Mouse (Mus musculus) adrenal gland, adult 18-20 months (tissue): ENCODE results near the gene Supt3. TPM values are rescaled to one million over a fixed set of nuclear protein-coding genes. Genes with fewer than 3 reads are reported as not detected.

Experiments used
- DNase-seq, 2 experiments: peaks; one replicate each; pipeline ENCODE4 v3.0.0; 2021 to 2022; ENCODE audit warnings: low spot score in 2 of 2
- total RNA-seq, 2 experiments: library from RNA; stranded (reverse); gene quantifications; 1 replicate in 1 of 2; 2 replicates in 1 of 2; pipeline ENCODE4 v1.2.3; 2021

Supt3 gene
- total RNA-seq, 2 experiments from 2014 or later: 19.2 to 30.1 TPM

GRCm38 (mm10) chr17:44778141-44778540 lies 1.2 kb downstream of the Supt3 start:
- DNase-seq: no peak

GRCm38 (mm10) chr17:44780353-44780752 lies 3.4 kb downstream of the Supt3 start:
- no peak for DNase-seq

GRCm38 (mm10) chr17:44782366-44782765 lies 5.4 kb downstream of the Supt3 start:
- DNase-seq: no peak

- DNase-seq: no peak
Observed at GRCm38 (mm10) chr17:44783143-44783542, 6.2 kb downstream of the Supt3 start.

- no peak for DNase-seq
Observed at GRCm38 (mm10) chr17:44788982-44789747, 12.2 kb downstream of the Supt3 start.

- DNase-seq: no peak
Observed at GRCm38 (mm10) chr17:44792218-44792917, 15.4 kb downstream of the Supt3 start.

- DNase-seq: no peak
Observed at GRCm38 (mm10) chr17:44797331-44797730, 20.4 kb downstream of the Supt3 start.

DNA sequence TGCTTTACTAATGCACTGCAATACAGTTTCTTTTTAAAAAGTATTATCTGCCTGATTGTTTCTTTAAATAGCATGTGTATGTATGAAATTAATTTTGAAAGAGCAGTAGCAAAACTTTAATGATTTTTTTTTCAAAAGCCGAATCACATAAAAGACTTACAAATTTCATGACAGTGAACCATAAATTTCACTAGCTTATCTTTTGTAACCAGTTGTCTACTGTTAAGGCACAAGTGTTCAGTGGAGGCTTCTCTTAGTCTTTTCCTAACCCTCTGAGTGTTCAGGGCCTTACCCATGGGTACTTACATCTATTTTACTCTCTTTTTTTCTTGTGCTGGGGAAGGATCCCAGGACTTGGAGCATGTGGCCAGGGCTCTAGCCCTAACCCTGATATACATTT lies 30.1 kb downstream of the Supt3 start:
- no peak for DNase-seq

DNA sequence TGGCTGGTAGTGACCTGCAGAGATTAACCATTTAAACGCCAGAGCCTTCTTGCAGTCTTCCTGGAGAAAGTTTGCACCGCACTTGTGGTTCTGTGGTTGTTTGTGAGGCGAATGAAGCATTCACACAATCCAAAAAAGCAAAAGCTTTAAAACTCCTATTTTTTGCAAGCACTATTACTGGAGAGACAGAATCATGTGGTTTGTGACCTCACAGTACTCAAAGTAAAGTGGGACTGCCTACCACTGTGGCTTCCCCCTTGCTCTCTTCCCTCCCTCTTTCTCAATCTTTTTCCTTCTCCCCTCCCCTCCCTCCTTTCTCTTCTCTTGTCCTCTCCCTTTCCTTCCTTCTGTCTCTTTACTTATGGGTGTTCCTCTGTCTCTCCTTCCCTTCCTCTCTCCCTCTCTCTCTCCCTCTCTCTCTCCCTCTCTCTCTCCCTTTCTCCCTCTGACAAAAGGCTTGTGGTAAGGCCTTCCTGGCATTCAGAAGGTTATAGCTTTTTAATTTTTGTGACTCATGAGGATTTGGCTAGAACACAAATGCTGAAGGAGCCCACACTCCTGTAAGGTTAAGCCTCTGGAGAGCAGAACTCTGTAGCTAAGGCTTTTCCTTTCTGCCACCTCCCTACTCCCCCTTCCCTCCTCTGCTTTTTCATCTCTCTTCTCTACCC lies 37.7 kb downstream of the Supt3 start, which contains the start of gene Runx2:
TSS of gene Runx2 (minus strand) at position 290 of the 668 bp plus-strand sequence.
- DNase-seq: no peak

- DNase-seq: no peak
Observed at GRCm38 (mm10) chr17:44818825-44819224, 41.9 kb downstream of the Supt3 start.

GRCm38 (mm10) chr17:44819816-44820215 lies 42.9 kb downstream of the Supt3 start:
- no peak for DNase-seq

DNA sequence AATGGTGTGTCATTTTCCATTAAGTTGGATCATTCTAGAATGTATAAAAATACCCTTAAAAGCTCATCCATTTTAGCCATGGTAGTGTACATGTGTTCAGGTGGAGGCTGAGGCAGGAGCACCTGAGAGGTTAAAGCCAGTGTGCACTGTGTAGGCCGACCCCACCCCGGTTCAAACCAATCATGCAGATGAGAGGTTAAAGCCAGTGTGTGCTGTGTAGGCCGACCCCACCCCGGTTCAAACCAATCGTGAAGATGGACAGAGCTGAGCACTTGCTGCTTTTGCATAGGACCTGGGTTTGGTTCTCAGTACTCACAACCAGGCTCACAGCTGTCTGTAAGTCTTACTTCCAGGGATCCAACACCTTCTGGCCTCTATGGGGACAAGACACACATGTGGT lies 45.0 kb downstream of the Supt3 start:
- DNase-seq: no peak

- no peak for DNase-seq
Observed at GRCm38 (mm10) chr17:44827124-44827523, 50.2 kb downstream of the Supt3 start.

DNA sequence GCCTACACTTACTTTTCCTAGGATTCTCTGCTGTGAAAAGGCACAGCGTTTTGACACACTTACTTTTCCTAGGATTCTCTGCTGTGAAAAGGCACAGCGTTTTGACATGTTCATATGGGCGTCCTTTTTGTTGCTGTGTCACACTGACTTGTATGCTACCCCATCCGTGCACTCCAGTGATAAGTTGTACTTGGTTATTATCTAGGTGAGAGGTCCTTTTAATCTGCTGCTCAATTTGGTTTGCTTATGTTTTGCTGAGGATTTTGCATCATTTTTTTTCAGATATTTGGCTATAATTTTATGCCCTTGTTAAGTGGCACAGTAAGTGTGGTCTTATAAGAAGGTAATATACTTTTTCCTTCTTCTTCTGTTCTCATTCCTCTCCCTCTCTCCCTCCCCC lies 51.0 kb downstream of the Supt3 start:
- DNase-seq: no peak

DNA sequence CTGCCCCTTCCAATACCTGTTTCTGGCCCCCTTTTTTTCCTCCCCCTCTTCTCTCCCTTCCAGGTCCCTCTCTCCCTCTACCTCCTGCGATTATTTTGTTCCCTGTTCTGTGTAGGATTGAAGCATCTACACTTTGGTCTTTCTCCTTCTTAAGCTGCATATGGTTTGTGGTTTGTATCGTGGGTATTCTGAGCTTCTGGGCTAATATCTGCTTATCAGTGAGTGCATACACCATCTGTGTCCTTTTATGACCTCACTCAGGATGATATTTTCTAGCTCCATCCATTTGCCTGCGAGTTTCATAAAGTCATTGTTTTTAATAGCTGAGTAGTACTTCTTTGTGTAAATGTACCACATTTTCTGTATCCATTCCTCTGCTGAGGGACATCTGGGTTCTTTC lies 52.6 kb downstream of the Supt3 start:
- no peak for DNase-seq

- no peak for DNase-seq
Observed at GRCm38 (mm10) chr17:44831201-44831600, 54.2 kb downstream of the Supt3 start.

GRCm38 (mm10) chr17:44842184-44842583 lies 65.2 kb downstream of the Supt3 start:
- no peak for DNase-seq

- no peak for DNase-seq
Observed at GRCm38 (mm10) chr17:44863165-44863564, 86.2 kb downstream of the Supt3 start.

GRCm38 (mm10) chr17:44893592-44893991 lies 116.6 kb downstream of the Supt3 start:
- DNase-seq: no peak

GRCm38 (mm10) chr17:44943536-44944090 lies 166.7 kb downstream of the Supt3 start:
- peak in 1 of 2 experiments; percentile 40 for DNase-seq

- no peak for DNase-seq
Observed at GRCm38 (mm10) chr17:44945333-44945732, 168.4 kb downstream of the Supt3 start.

DNA sequence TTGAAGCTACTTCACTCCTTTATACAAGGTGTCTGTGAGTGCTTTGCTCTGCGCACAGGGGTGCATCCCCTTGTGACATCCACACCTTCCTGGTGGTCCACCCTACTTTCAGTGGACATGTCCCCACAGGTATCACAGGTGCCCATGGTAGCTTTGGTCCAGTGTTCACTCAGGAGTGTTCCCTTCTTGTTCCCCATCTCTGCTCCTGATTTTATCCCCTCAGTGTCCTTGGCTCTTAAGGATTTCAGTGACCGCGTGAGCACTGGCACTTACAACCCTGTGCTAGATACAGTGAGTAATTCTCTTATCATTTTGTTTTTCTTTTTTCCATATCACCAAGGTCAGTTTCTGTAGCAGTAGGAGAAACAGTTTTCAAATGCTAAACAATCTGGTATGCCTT lies 171.4 kb downstream of the Supt3 start:
- DNase-seq: peak in 1 of 2 experiments; percentile 37
